Mouse (Mus musculus): ENCODE results near the gene Tmem151a. TPM values are rescaled to one million over a fixed set of nuclear protein-coding genes. Genes with fewer than 3 reads are reported as not detected.

Tmem151a gene
- polyA plus RNA-seq, 1 experiment from 2014 or later: 4.7 TPM

DNA sequence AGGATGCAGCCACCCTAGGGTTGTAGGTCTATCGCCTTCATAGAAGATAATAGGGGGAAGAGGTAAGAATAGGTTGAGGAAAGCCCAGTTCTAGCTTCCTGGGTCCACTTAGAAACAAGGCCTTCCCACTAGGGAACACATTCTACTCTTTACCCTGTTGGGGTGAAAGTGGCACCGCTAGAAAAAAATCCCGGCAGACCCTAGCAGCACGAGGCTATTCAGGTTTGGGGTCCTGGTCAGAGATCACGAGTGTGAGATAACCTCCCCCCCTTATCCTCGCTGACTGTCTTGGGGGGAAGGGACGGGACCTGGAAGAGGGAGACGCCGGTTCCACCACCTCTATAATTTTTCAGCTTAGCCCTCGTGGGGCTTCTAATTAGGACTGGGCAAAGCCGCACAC is 14.3 kb downstream of the Tmem151a start:
- H3K27ac ChIP-seq (ENCODE audit: low read length): peak overlapping the region; percentile 85
- H3K4me1 ChIP-seq (ENCODE audit: control insufficient read depth, insufficient read depth, low read length): peaks cover 58% of the 10 kb centered on the region
- ATAC-seq: no peak
- WGBS: 11% methylated on average over 11 of the region's 11 CpGs
- H3K9ac ChIP-seq (ENCODE audit: low read depth, low read length): peak overlapping the region; percentile 58
- no peaks in the 10 kb centered on the region for H3K36me3 ChIP-seq (ENCODE audit: control insufficient read depth, insufficient read depth, low read length)
- H3K27me3 ChIP-seq (replicated peaks; ENCODE audit: control insufficient read depth, insufficient read depth, low read length): peaks cover 23% of the 10 kb centered on the region; the same call in 1 of the 2 replicates
- no peaks in the 10 kb centered on the region for H3K9me3 ChIP-seq (ENCODE audit: control insufficient read depth, low read length)
- H3K4me3 ChIP-seq (ENCODE audit: low read length): peak overlapping the region; percentile 63
- H3K4me2 ChIP-seq (ENCODE audit: low read depth, low read length): peak overlapping the region; percentile 67

GRCm38 (mm10) chr19:5069978-5070377 is 15.4 kb downstream of the Tmem151a start:
- peaks cover 62% of the 10 kb centered on the region for H3K4me1 ChIP-seq (ENCODE audit: control insufficient read depth, insufficient read depth, low read length)
- H3K4me2 ChIP-seq (ENCODE audit: low read depth, low read length): peak overlapping the region; percentile 67
- H3K4me3 ChIP-seq (ENCODE audit: low read length): peak overlapping the region; percentile 63
- H3K9ac ChIP-seq (ENCODE audit: low read depth, low read length): peak overlapping the region; percentile 50
- H3K9me3 ChIP-seq (ENCODE audit: control insufficient read depth, low read length): no peaks in the 10 kb centered on the region
- 73% methylated on average over 7 of the region's 7 CpGs for WGBS
- ATAC-seq: no peak
- 0 out of 2 replicates have a peak overlapping the region, but pooled peaks have one; percentile 20 for H3K27ac ChIP-seq (ENCODE audit: low read length)
- peaks cover 23% of the 10 kb centered on the region; the same call in 1 of the 2 replicates for H3K27me3 ChIP-seq (replicated peaks; ENCODE audit: control insufficient read depth, insufficient read depth, low read length)
- H3K36me3 ChIP-seq (ENCODE audit: control insufficient read depth, insufficient read depth, low read length): no peaks in the 10 kb centered on the region

DNA sequence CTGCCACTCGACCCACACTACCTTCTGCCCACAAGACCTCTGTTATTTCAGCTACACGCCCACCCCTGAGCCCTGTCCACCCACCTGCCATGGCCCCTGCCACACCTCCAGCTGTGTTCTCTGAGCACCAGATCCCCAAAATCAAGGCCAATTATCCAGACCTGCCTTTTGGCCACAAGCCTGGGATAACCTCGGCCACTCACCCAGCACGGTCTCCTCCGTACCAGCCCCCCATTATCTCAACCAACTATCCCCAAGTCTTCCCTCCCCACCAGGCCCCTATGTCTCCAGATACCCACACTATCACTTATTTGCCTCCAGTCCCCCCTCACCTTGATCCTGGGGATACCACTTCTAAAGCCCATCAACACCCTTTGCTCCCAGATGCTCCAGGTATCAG is 15.8 kb downstream of the Tmem151a start:
- H3K4me1 ChIP-seq (ENCODE audit: control insufficient read depth, insufficient read depth, low read length): peaks cover 67% of the 10 kb centered on the region
- peak overlapping the region; percentile 81 for H3K9ac ChIP-seq (ENCODE audit: low read depth, low read length)
- H3K27me3 ChIP-seq (replicated peaks; ENCODE audit: control insufficient read depth, insufficient read depth, low read length): peaks cover 23% of the 10 kb centered on the region; the same call in 1 of the 2 replicates
- 68% methylated on average over 5 of the region's 5 CpGs for WGBS
- H3K36me3 ChIP-seq (ENCODE audit: control insufficient read depth, insufficient read depth, low read length): no peaks in the 10 kb centered on the region
- H3K4me2 ChIP-seq (ENCODE audit: low read depth, low read length): peak overlapping the region; percentile 67
- H3K4me3 ChIP-seq (ENCODE audit: low read length): peak overlapping the region; percentile 63
- 0 out of 2 replicates have a peak overlapping the region, but pooled peaks have one; percentile 20 for H3K27ac ChIP-seq (ENCODE audit: low read length)
- no peaks in the 10 kb centered on the region for H3K9me3 ChIP-seq (ENCODE audit: control insufficient read depth, low read length)
- no peak for ATAC-seq

- ATAC-seq: no peak
- Histone ChIP-seq H3K27ac (ENCODE audit: low read length) (peak overlapping the region; percentile 95; the same call in 1 of the 2 replicates), H3K9ac (ENCODE audit: low read depth, low read length) (peak overlapping the region; percentile 81), H3K27me3 (replicated peaks; ENCODE audit: control insufficient read depth, insufficient read depth, low read length) (peaks cover 26% of the 10 kb centered on the region; the same call in 1 of the 2 replicates), H3K9me3 (ENCODE audit: control insufficient read depth, low read length) (no peaks in the 10 kb centered on the region), H3K4me3 (ENCODE audit: low read length) (peak overlapping the region; percentile 63), H3K36me3 (ENCODE audit: control insufficient read depth, insufficient read depth, low read length) (no peaks in the 10 kb centered on the region), H3K4me1 (ENCODE audit: control insufficient read depth, insufficient read depth, low read length) (peaks cover 67% of the 10 kb centered on the region), H3K4me2 (ENCODE audit: low read depth, low read length) (peak overlapping the region; percentile 67)
- WGBS: 34% methylated on average over 21 of the region's 21 CpGs
These were observed 16.6 kb downstream of the Tmem151a start for GRCm38 (mm10) chr19:5068570-5069234.

DNA sequence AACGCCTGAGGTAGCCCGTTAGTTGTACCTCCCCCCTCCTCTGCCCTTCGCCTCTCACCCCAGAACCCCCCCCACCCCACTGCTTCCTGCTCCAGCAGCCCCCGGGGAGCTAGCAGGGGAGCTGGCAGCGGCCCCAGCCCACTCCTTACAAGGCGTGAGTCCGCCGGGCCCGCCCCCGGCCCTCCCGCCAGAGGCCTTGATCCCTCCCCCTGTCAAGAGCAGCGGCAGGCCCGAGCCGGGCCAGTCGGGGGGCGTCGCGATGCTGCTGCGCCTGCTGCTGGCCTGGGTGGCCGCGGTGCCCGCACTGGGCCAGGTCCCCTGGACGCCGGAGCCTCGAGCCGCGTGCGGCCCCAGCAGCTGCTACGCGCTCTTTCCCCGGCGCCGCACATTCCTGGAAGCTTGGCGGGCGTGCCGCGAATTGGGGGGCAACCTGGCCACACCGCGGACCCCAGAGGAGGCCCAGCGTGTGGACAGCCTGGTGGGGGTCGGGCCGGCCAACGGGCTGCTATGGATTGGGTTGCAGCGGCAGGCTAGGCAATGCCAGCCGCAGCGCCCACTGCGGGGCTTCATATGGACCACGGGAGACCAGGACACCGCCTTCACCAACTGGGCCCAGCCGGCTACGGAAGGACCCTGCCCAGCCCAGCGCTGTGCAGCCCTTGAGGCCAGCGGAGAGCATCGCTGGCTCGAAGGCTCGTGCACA is 17.3 kb downstream of the Tmem151a start, which contains the start of gene Cd248:
Cd248 (plus strand) TSS at position 212 of the 703 bp plus-strand sequence.
- H3K4me1 ChIP-seq (ENCODE audit: control insufficient read depth, insufficient read depth, low read length): peaks cover 62% of the 10 kb centered on the region
- WGBS: 1% methylated on average over 49 of the region's 56 CpGs
- peak within 1 kb of the TSS; percentile 81 for H3K9ac ChIP-seq (ENCODE audit: low read depth, low read length)
- H3K27me3 ChIP-seq (replicated peaks; ENCODE audit: control insufficient read depth, insufficient read depth, low read length): peaks cover 26% of the 10 kb centered on the region; the same call in 1 of the 2 replicates
- peak within 1 kb of the TSS; percentile 95 for H3K27ac ChIP-seq (ENCODE audit: low read length)
- H3K4me3 ChIP-seq (ENCODE audit: low read length): peak within 1 kb of the TSS; percentile 63
- peak within 1 kb of the TSS; percentile 67 for H3K4me2 ChIP-seq (ENCODE audit: low read depth, low read length)
- H3K36me3 ChIP-seq (ENCODE audit: control insufficient read depth, insufficient read depth, low read length): no peaks in the 10 kb centered on the region
- ATAC-seq: peak; percentile 67
- no peaks in the 10 kb centered on the region for H3K9me3 ChIP-seq (ENCODE audit: control insufficient read depth, low read length)

DNA sequence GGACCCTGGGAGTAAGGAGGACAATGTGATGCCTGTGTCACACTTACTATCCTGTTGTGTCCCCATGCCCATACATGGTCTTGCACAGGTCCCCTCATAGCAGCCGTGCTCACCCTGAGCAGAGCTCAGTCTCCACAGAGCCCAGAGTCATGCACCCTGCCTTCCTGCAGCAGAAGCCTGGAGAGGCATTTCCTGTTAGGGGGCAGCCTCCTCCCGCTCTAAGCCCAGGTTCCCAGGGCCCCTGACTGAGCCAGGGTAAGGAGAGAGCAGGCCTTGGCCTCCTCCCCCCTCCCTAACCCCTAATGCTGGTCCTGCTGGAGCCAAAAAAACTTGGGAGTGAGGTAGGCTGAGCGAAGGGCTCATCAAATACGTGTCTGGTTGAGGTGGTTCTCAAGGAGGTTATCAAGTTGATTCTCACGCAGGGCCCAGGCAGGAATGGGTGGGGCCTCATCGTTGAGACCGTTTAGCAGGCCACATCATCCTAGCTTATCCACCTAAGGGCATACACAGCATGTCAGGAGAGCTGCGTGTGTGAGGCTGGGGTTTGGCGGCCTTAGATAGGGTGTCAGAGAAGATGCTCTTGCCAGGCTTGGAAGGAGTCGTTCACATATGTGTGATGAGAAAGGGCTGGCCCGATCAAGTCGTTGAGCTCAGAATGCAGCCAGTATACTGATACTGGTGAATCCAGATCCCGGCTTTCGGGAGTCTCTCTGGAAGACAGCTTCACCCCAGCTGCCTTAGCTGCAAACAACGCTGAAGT is 18.1 kb downstream of the Tmem151a start:
- H3K4me3 ChIP-seq (ENCODE audit: low read length): peak overlapping the region; percentile 63
- H3K27me3 ChIP-seq (replicated peaks; ENCODE audit: control insufficient read depth, insufficient read depth, low read length): peaks cover 26% of the 10 kb centered on the region; the same call in 1 of the 2 replicates
- peak; percentile 12 for ATAC-seq
- no peaks in the 10 kb centered on the region for H3K36me3 ChIP-seq (ENCODE audit: control insufficient read depth, insufficient read depth, low read length)
- WGBS: 9% methylated on average over 15 of the region's 15 CpGs
- H3K27ac ChIP-seq (ENCODE audit: low read length): peak overlapping the region; percentile 95
- H3K4me2 ChIP-seq (ENCODE audit: low read depth, low read length): peak overlapping the region; percentile 67
- H3K9me3 ChIP-seq (ENCODE audit: control insufficient read depth, low read length): no peaks in the 10 kb centered on the region
- H3K9ac ChIP-seq (ENCODE audit: low read depth, low read length): peak overlapping the region; percentile 81
- peaks cover 55% of the 10 kb centered on the region for H3K4me1 ChIP-seq (ENCODE audit: control insufficient read depth, insufficient read depth, low read length)

- ATAC-seq: no peak
- no peaks in the 10 kb centered on the region for H3K36me3 ChIP-seq (ENCODE audit: control insufficient read depth, insufficient read depth, low read length)
- H3K4me3 ChIP-seq (ENCODE audit: low read length): no peak overlapping the region
- no peak overlapping the region for H3K9ac ChIP-seq (ENCODE audit: low read depth, low read length)
- H3K4me2 ChIP-seq (ENCODE audit: low read depth, low read length): no peak overlapping the region
- peaks cover 25% of the 10 kb centered on the region; the same call in 1 of the 2 replicates for H3K27me3 ChIP-seq (replicated peaks; ENCODE audit: control insufficient read depth, insufficient read depth, low read length)
- H3K4me1 ChIP-seq (ENCODE audit: control insufficient read depth, insufficient read depth, low read length): peaks cover 55% of the 10 kb centered on the region
- no peaks in the 10 kb centered on the region for H3K9me3 ChIP-seq (ENCODE audit: control insufficient read depth, low read length)
- H3K27ac ChIP-seq (ENCODE audit: low read length): peak overlapping the region; percentile 24; the same call in 1 of the 2 replicates
- 42% methylated on average over 7 of the region's 7 CpGs for WGBS
These were observed 20.2 kb downstream of the Tmem151a start for GRCm38 (mm10) chr19:5065104-5065503.

- no peak overlapping the region for H3K4me3 ChIP-seq (ENCODE audit: low read length)
- no peaks in the 10 kb centered on the region for H3K9me3 ChIP-seq (ENCODE audit: control insufficient read depth, low read length)
- no peak overlapping the region for H3K27ac ChIP-seq (ENCODE audit: low read length)
- WGBS: 58% methylated on average over 6 of the region's 6 CpGs
- H3K4me1 ChIP-seq (ENCODE audit: control insufficient read depth, insufficient read depth, low read length): peaks cover 46% of the 10 kb centered on the region
- no peak overlapping the region for H3K4me2 ChIP-seq (ENCODE audit: low read depth, low read length)
- H3K9ac ChIP-seq (ENCODE audit: low read depth, low read length): no peak overlapping the region
- H3K27me3 ChIP-seq (replicated peaks; ENCODE audit: control insufficient read depth, insufficient read depth, low read length): peaks cover 10% of the 10 kb centered on the region; the same call in 1 of the 2 replicates
- H3K36me3 ChIP-seq (ENCODE audit: control insufficient read depth, insufficient read depth, low read length): no peaks in the 10 kb centered on the region
- ATAC-seq: no peak
These were observed 22.9 kb downstream of the Tmem151a start for GRCm38 (mm10) chr19:5062446-5062845.

GRCm38 (mm10) chr19:5062041-5062440 is 23.3 kb downstream of the Tmem151a start:
- H3K36me3 ChIP-seq (ENCODE audit: control insufficient read depth, insufficient read depth, low read length): no peaks in the 10 kb centered on the region
- H3K27ac ChIP-seq (ENCODE audit: low read length): no peak overlapping the region
- 79% methylated on average over 5 of the region's 5 CpGs for WGBS
- H3K27me3 ChIP-seq (replicated peaks; ENCODE audit: control insufficient read depth, insufficient read depth, low read length): peaks cover 6% of the 10 kb centered on the region; the same call in 1 of the 2 replicates
- peaks cover 42% of the 10 kb centered on the region for H3K4me1 ChIP-seq (ENCODE audit: control insufficient read depth, insufficient read depth, low read length)
- H3K4me3 ChIP-seq (ENCODE audit: low read length): no peak overlapping the region
- no peak overlapping the region for H3K9ac ChIP-seq (ENCODE audit: low read depth, low read length)
- no peaks in the 10 kb centered on the region for H3K9me3 ChIP-seq (ENCODE audit: control insufficient read depth, low read length)
- ATAC-seq: no peak
- no peak overlapping the region for H3K4me2 ChIP-seq (ENCODE audit: low read depth, low read length)
